Mouse (Mus musculus) liver, postnatal 0 days (tissue): ENCODE results near the gene Fkbp14.

ENCODE experiments used
- CTCF ChIP-seq: sonication (generic); IDR thresholded peaks from 2 replicates; pipeline ENCODE4 v1.5.1; 2016; ENCODE audit warnings: antibody characterized with exemption, low read depth
- EP300 ChIP-seq: IDR thresholded peaks from 2 replicates; pipeline ENCODE4 v1.6.1; 2016; ENCODE audit warnings: antibody characterized with exemption, low read depth, mild to moderate bottlenecking

- no peak for TF ChIP-seq EP300
- TF ChIP-seq CTCF, result no peak
These were observed 20.3 kb upstream of the Fkbp14 start for GRCm38 (mm10) chr6:54617363-54617762.
